Mouse (Mus musculus) activated CD4-positive, CD25-positive, alpha-beta regulatory T cell, adult 4 months (primary cell): ENCODE data around the gene Gm20683. TPM values are rescaled to one million over a fixed set of nuclear protein-coding genes. Genes with fewer than 3 reads are reported as not detected.
"Not testable (repeated sequence)": the region's sequence is repeated elsewhere in the genome, so short reads cannot be mapped to it uniquely, and the experiment has no call there.

Source experiments
- ATAC-seq: one replicate; pipeline ENCODE4 v1.8.0; 2017
- polyA plus RNA-seq, 2 experiments: library from polyadenylated mRNA; unstranded; fragments of 100-300 nt; shearing (Covaris generic); gene quantifications; one replicate each; pipeline ENCODE4 v1.2.1; 2017

Gm20683 gene
- polyA plus RNA-seq, 2 experiments from 2014 or later = 1.1 TPM; not detected in 1

GRCm38 (mm10) chr17:25873405-25874147 lies 32.0 kb upstream of the Gm20683 start:
- ATAC-seq = no peak

- no peak for ATAC-seq
Observed at GRCm38 (mm10) chr17:25872676-25873075, 31.1 kb upstream of the Gm20683 start.

GRCm38 (mm10) chr17:25871566-25871965 lies 30.0 kb upstream of the Gm20683 start:
- ATAC-seq = not testable (repeated sequence)

GRCm38 (mm10) chr17:25869954-25870353 lies 28.4 kb upstream of the Gm20683 start:
- ATAC-seq = no peak

- ATAC-seq = no peak
Observed at GRCm38 (mm10) chr17:25869498-25869897, 27.9 kb upstream of the Gm20683 start.

GRCm38 (mm10) chr17:25868601-25869191 lies 27.1 kb upstream of the Gm20683 start, which contains the start of gene Mcrip2:
TSS of gene Mcrip2 (minus strand) at chr17:25868764.
- peak; percentile 73 for ATAC-seq

GRCm38 (mm10) chr17:25867836-25868600 lies 26.5 kb upstream of the Gm20683 start:
- ATAC-seq = no peak

GRCm38 (mm10) chr17:25867509-25867835 lies 25.9 kb upstream of the Gm20683 start:
- no peak for ATAC-seq

- no peak for ATAC-seq
Observed at GRCm38 (mm10) chr17:25866172-25866571, 24.6 kb upstream of the Gm20683 start.

- no peak for ATAC-seq
Observed at GRCm38 (mm10) chr17:25865288-25865687, 23.7 kb upstream of the Gm20683 start.

GRCm38 (mm10) chr17:25864311-25864710 lies 22.7 kb upstream of the Gm20683 start:
- no peak for ATAC-seq

GRCm38 (mm10) chr17:25863681-25864080 lies 22.1 kb upstream of the Gm20683 start:
- no peak for ATAC-seq

GRCm38 (mm10) chr17:25861704-25862612 lies 20.4 kb upstream of the Gm20683 start:
- peak; percentile 4 for ATAC-seq

- ATAC-seq = peak; percentile 99
Observed at GRCm38 (mm10) chr17:25860832-25861703, 19.5 kb upstream of the Gm20683 start, which contains the start of gene Wdr90. TSS of gene Wdr90 (minus strand) at chr17:25861501.

GRCm38 (mm10) chr17:25860229-25860628 lies 18.7 kb upstream of the Gm20683 start:
- no peak for ATAC-seq

GRCm38 (mm10) chr17:25844396-25844901 lies 2.9 kb upstream of the Gm20683 start, which contains the start of gene Rhot2:
TSS of gene Rhot2 (minus strand) at chr17:25844851.
- ATAC-seq = peak; percentile 100

GRCm38 (mm10) chr17:25843636-25844395 lies 2.3 kb upstream of the Gm20683 start:
- ATAC-seq = peak; percentile 6

- ATAC-seq = no peak
Observed at GRCm38 (mm10) chr17:25843122-25843521, 1.6 kb upstream of the Gm20683 start.

- no peak for ATAC-seq
Observed at GRCm38 (mm10) chr17:25842509-25842908, 946 bp upstream of the Gm20683 start.

- no peak for ATAC-seq
Observed at GRCm38 (mm10) chr17:25840519-25840918, 1.0 kb downstream of the Gm20683 start.
